Mouse (Mus musculus) spleen, adult 2 months (tissue): ENCODE measurements around the gene Fads1. TPM values are rescaled to one million over a fixed set of nuclear protein-coding genes. Genes with fewer than 3 reads are reported as not detected.
"Not testable (repeated sequence)": the region's sequence is repeated elsewhere in the genome, so short reads cannot be mapped to it uniquely, and the experiment has no call there.

Experiments used
- DNase-seq, 2 experiments: peaks; one replicate each; pipeline versions ENCODE4 v3.0.0 to v3.0.0-alpha.2; 2012 to 2021; ENCODE audit warnings: low spot score in 2 of 2, low read depth in 1 of 2
- H3K27ac ChIP-seq: fragments of 200-500 bp; 2 replicates; pipeline ENCODE4 v1.5.1; 2012; ENCODE audit warnings: low read length, inconsistent platforms; ENCODE audit not compliant: insufficient read depth
- H3K27me3 ChIP-seq: fragments of 200-500 bp; 2 replicates; pipeline ENCODE4 v1.6.1; 2012; ENCODE audit warnings: mild to moderate bottlenecking, moderate library complexity, low read length, inconsistent platforms; ENCODE audit not compliant: control insufficient read depth, insufficient read depth
- H3K36me3 ChIP-seq: fragments of 200-500 bp; 2 replicates; pipeline ENCODE4 v1.6.1; 2012; ENCODE audit warnings: mild to moderate bottlenecking, low read length, inconsistent platforms; ENCODE audit not compliant: control insufficient read depth, insufficient read depth
- H3K4me1 ChIP-seq: fragments of 200-500 bp; 2 replicates; pipeline ENCODE4 v1.6.1; 2011; ENCODE audit warnings: inconsistent platforms; ENCODE audit not compliant: control insufficient read depth, insufficient read depth, insufficient read length
- H3K4me3 ChIP-seq: fragments of 200-500 bp; 2 replicates; pipeline ENCODE4 v1.5.1; 2011; ENCODE audit warnings: mild to moderate bottlenecking, inconsistent platforms; ENCODE audit not compliant: insufficient read depth, insufficient read length; ENCODE audit errors: extremely low read depth
- CTCF ChIP-seq: fragments of 200-500 bp; IDR thresholded peaks from 2 replicates; pipeline ENCODE4 v1.5.1; 2011; ENCODE audit warnings: mild to moderate bottlenecking, inconsistent platforms; ENCODE audit not compliant: insufficient read depth, insufficient read length, insufficient replicate concordance; ENCODE audit errors: extremely low read depth
- POLR2A ChIP-seq: fragments of 200-500 bp; IDR thresholded peaks from 2 replicates; pipeline ENCODE4 v1.6.1; 2011; ENCODE audit warnings: low read depth, low read length, inconsistent platforms
- WGBS: fragments of 180-500 bp; shearing (Covaris S2); methylation state at CpG from one replicate; pipeline ENCODE4 v1.1.7; 2018; 5-methylcytosine and 5-hydroxymethylcytosine counted together
- polyA plus RNA-seq: library from polyadenylated mRNA; depleted of rRNA; stranded (reverse); fragments of >200 nt; gene quantifications from 2 replicates; pipeline ENCODE4 v1.2.3, GENCODE M21; 2012

The Fads1 gene
- polyA plus RNA-seq, 1 experiment: 17.8 TPM

GRCm38 (mm10) chr19:10149189-10149588, 33.5 kb upstream of the Fads1 start:
- TF ChIP-seq CTCF (no peak), POLR2A (no peak)
- H3K4me3 ChIP-seq: no peak overlapping the region
- H3K27me3 ChIP-seq: no peaks in the 10 kb centered on the region
- H3K4me1 ChIP-seq: no peaks in the 10 kb centered on the region
- DNase-seq: no peak
- no peak overlapping the region for H3K27ac ChIP-seq
- WGBS: 86% methylated on average over 3 of the region's 3 CpGs
- no peaks in the 10 kb centered on the region for H3K36me3 ChIP-seq

- H3K36me3 ChIP-seq: no peaks in the 10 kb centered on the region
- 86% methylated on average over 2 of the region's 2 CpGs for WGBS
- no peaks in the 10 kb centered on the region for H3K27me3 ChIP-seq
- H3K4me1 ChIP-seq: no peaks in the 10 kb centered on the region
- TF ChIP-seq CTCF (no peak), POLR2A (no peak)
- no peak overlapping the region for H3K27ac ChIP-seq
- no peak overlapping the region for H3K4me3 ChIP-seq
- DNase-seq: no peak
Observed at GRCm38 (mm10) chr19:10157725-10158124, 25.0 kb upstream of the Fads1 start.

GRCm38 (mm10) chr19:10163896-10164295, 18.8 kb upstream of the Fads1 start:
- DNase-seq: no peak
- Histone ChIP-seq H3K4me1 (no peaks in the 10 kb centered on the region), H3K36me3 (no peaks in the 10 kb centered on the region), H3K27ac (no peak overlapping the region), H3K4me3 (no peak overlapping the region), H3K27me3 (no peaks in the 10 kb centered on the region)
- 92% methylated on average over 3 of the region's 3 CpGs for WGBS
- no peak for TF ChIP-seq CTCF
- TF ChIP-seq POLR2A: no peak

- H3K36me3 ChIP-seq, H3K4me1 ChIP-seq, H3K4me3 ChIP-seq, H3K27ac ChIP-seq, H3K27me3 ChIP-seq, DNase-seq: not testable (repeated sequence)
- 84% methylated on average over 4 of the region's 4 CpGs for WGBS
Observed at GRCm38 (mm10) chr19:10165928-10166327, 16.8 kb upstream of the Fads1 start.

GRCm38 (mm10) chr19:10167112-10167511, 15.6 kb upstream of the Fads1 start:
- Histone ChIP-seq H3K36me3 (no peaks in the 10 kb centered on the region), H3K27me3 (no peaks in the 10 kb centered on the region), H3K27ac (no peak overlapping the region), H3K4me1 (no peaks in the 10 kb centered on the region), H3K4me3 (no peak overlapping the region)
- TF ChIP-seq CTCF (no peak), POLR2A (no peak)
- WGBS: 60% methylated on average over 4 of the region's 4 CpGs
- no peak for DNase-seq

GRCm38 (mm10) chr19:10167951-10168350, 14.7 kb upstream of the Fads1 start:
- TF ChIP-seq POLR2A (no peak), CTCF (no peak)
- Histone ChIP-seq H3K27me3 (no peaks in the 10 kb centered on the region), H3K4me1 (peaks cover 2% of the 10 kb centered on the region; the same call in 1 of the 2 replicates), H3K4me3 (no peak overlapping the region), H3K36me3 (no peaks in the 10 kb centered on the region), H3K27ac (no peak overlapping the region)
- no peak for DNase-seq
- 93% methylated on average over 1 of the region's 1 CpGs for WGBS

GRCm38 (mm10) chr19:10168441-10168840, 14.2 kb upstream of the Fads1 start:
- TF ChIP-seq CTCF: no peak
- TF ChIP-seq POLR2A: no peak
- DNase-seq: no peak
- no peaks in the 10 kb centered on the region for H3K27me3 ChIP-seq
- 86% methylated on average over 3 of the region's 3 CpGs for WGBS
- peaks cover 2% of the 10 kb centered on the region; the same call in 1 of the 2 replicates for H3K4me1 ChIP-seq
- no peak overlapping the region for H3K27ac ChIP-seq
- H3K4me3 ChIP-seq: no peak overlapping the region
- H3K36me3 ChIP-seq: no peaks in the 10 kb centered on the region

GRCm38 (mm10) chr19:10169179-10169578, 13.5 kb upstream of the Fads1 start:
- DNase-seq: no peak
- Histone ChIP-seq H3K27me3 (no peaks in the 10 kb centered on the region), H3K4me3 (no peak overlapping the region), H3K4me1 (peaks cover 5% of the 10 kb centered on the region; the same call in 1 of the 2 replicates), H3K27ac (no peak overlapping the region), H3K36me3 (no peaks in the 10 kb centered on the region)
- TF ChIP-seq CTCF (no peak), POLR2A (no peak)

GRCm38 (mm10) chr19:10169692-10170330, 12.9 kb upstream of the Fads1 start:
- not testable (repeated sequence) for DNase-seq, H3K36me3 ChIP-seq, H3K27ac ChIP-seq, H3K4me3 ChIP-seq, H3K27me3 ChIP-seq, H3K4me1 ChIP-seq
- 92% methylated on average over 3 of the region's 3 CpGs for WGBS
